Mouse (Mus musculus) layer of hippocampus, adult 9-10 months (tissue): ENCODE data around the gene Nyap1.
"Not testable (repeated sequence)": the region's sequence is repeated elsewhere in the genome, so short reads cannot be mapped to it uniquely, and the experiment has no call there.

Source experiments
- DNase-seq: peaks from one replicate; pipeline ENCODE4 v3.0.0; 2022; ENCODE audit warnings: low spot score

Nyap1 gene

DNA sequence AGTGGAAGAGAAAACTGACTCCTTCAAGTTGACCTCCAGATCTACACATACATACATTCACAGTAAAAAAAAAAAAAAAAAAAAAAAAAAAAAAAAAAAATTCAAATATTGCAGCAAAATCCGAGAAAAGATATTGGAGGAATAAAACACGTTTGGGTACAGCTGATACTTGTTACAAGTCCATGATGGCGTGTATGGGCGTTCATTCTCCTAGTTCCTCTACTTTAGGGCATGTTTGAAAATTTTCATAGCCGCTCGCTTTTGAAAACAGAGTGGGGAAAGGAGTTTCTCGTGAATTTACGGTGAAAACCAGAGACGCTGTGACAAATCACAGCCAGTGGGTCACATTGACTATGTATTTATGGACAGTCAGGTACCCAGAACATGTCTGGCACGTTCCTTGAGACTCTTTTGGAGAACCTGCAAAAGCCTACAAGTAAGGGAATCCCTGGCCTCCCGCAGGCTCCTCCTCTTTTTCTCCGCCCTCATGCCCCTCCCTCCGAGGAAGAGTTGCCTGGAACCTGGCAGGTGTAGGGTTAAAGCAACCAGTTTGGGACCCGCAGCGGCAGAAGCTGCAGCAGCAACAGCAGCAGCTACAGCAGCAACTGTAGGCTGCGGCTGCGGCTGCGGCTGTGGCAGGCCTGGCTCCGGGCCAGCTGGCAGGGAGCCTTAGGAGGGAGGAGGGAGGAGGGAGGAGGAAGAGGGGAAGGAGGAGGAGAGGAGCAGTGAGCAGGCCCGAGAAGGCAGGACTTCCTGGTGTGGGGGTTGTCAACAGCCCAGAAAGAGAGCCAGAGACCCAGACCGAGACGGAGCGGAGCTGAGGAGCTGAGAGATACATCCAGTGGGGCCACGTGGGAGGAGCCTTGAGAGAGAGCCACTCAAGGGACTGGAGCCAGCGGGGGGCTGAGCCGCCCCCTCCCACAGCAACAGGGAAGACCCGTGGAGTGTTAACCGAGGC lies 4.1 kb upstream of the Nyap1 start, which contains the start of gene Tsc22d4:
TSS of gene Tsc22d4 (plus strand) at position 517 of the 958 bp plus-strand sequence.
- no peak for DNase-seq

DNA sequence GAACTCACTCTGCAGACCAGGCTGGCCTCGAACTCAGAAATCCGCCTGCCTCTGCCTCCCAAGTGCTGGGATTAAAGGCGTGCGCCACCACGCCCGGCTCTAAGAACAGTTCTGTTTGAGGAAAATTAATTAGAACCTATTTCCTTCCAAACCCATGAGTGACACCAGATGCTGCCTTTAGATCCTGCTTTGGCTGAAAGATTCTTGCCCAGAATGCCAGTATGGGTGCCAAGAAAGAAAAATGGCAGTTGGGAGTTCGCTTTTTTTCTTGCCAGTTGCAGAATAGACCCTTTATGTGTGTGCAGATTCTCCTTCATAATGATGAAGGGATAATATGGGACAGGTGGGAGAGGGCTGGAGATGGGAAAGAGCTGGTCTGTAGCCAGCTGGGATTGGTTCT lies 2.8 kb upstream of the Nyap1 start:
- no peak for DNase-seq

- no peak for DNase-seq
Observed at GRCm38 (mm10) chr5:137742836-137743235, 1.4 kb upstream of the Nyap1 start.

GRCm38 (mm10) chr5:137742048-137742447 lies 641 bp upstream of the Nyap1 start:
- no peak for DNase-seq

DNA sequence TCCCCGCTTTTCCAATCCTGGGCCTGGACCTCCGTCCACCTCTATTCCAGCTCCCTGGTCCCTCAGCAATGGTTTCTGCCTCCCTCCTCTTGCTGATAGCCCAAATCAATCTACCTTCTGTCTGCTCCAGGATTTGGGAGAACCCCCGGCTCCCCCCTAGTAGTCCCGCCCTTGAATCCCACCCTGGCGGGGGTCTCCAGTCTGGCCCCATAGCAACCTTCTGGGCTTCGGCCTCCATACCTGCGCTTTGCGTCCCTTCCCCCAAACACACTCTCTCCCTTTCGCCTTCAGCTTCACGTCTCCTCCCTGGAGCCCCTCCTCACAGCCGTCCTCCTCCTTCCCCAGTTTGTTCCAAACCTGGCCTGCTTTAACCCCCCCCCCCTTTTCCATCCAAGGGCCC lies 901 bp downstream of the Nyap1 start:
- DNase-seq, result no peak

- no peak for DNase-seq
Observed at GRCm38 (mm10) chr5:137739471-137739870, 1.9 kb downstream of the Nyap1 start.

- no peak for DNase-seq
Observed at GRCm38 (mm10) chr5:137738516-137738915, 2.9 kb downstream of the Nyap1 start.

GRCm38 (mm10) chr5:137737400-137737940 lies 3.9 kb downstream of the Nyap1 start:
- no peak for DNase-seq

GRCm38 (mm10) chr5:137734289-137735061 lies 6.9 kb downstream of the Nyap1 start:
- DNase-seq, result no peak

- DNase-seq, result no peak
Observed at GRCm38 (mm10) chr5:137733638-137734288, 7.6 kb downstream of the Nyap1 start.

DNA sequence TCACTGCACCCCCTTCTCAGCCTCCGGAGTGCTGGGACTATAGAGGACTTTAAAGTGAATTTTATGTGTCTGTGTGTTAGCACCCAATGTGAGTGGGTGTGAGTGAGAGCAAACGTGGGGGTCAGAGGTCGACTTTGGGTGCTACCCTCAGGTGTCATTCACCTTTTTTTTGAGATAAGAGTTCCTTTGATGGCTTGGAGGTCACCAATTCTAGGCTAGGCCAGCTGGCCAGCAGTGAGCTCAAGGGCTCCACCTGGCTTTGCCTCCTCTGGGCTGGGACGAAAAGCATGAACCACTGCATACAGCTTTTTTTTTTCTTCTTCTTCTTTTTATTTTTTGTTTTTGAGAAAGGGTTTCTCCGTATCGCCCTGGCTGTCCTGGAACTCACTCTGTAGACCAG lies 14.6 kb downstream of the Nyap1 start:
- no peak for DNase-seq

GRCm38 (mm10) chr5:137723840-137724239 lies 17.6 kb downstream of the Nyap1 start:
- no peak for DNase-seq

DNA sequence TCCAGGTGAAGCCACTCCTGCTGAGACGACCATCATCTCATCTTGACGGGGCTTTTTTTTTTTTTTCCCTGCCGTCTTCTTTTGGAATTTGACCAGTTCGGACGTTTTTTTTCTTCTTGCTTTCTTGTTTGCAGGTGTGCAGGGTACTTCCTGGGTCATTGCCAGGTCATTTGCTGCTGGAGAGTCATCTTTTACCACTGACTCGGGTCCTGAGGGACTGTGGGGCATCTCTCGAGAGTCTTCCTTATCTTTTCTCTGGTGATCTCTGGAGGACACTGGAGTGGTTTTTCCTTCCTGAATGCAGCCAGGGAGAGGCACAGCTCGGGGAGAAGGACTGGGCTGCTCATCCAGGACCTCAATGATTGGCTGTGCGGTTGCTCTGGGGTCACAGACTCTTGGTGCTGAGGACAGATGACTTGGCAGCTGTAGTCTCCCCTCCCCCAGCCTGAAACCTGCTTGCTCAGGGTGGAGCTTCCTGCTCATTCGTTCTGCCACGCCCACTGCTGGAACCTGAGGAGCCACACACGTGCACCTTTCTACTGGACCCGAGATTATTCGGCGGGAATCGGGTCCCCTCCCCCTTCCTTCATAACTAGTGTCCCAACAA lies 20.7 kb downstream of the Nyap1 start:
- not testable (repeated sequence) for DNase-seq

DNA sequence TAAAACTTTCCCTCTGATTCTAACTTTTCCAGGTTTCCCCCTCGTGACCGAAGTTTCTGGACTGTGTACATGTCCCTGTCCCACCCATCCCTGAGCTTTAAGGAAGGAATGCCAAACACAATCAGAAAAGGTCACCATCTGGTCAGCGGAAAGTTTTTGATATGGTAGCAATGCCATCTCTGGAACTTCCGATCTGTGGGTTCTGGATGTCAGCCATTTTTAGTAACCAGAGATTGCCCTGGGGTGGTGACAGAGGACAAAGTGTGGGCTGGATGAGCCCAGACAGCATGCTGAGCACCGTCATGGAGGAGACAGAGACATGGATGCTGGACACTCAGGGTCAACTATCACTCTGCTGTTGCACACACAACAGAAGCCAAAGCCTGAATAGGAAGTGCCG lies 22.3 kb downstream of the Nyap1 start:
- no peak for DNase-seq

- no peak for DNase-seq
Observed at GRCm38 (mm10) chr5:137718020-137718790, 23.2 kb downstream of the Nyap1 start.

GRCm38 (mm10) chr5:137715685-137716084 lies 25.7 kb downstream of the Nyap1 start:
- no peak for DNase-seq

GRCm38 (mm10) chr5:137713454-137713853 lies 28.0 kb downstream of the Nyap1 start:
- no peak for DNase-seq

- no peak for DNase-seq
Observed at GRCm38 (mm10) chr5:137706913-137707633, 34.3 kb downstream of the Nyap1 start.

DNA sequence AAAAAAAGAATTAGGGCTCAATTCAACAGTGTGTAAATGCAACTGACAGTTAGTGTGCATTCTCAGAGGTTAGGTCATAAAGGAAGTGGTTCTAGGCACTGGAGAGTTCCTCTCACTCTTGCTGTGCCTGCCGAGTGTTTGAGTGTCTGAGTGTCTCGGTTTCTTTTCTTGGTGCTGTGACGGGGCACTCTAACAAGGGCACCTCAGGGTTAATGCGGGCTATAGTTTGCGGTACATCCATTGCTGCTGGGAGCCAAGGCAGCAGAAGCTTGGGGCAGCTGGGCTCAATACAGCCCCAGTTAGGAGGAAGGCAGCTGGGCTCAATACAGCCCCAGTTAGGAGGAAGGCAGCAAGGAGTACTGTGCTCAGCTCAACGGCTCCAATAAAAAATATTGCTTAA lies 36.2 kb downstream of the Nyap1 start:
- no peak for DNase-seq

GRCm38 (mm10) chr5:137699850-137700249 lies 41.6 kb downstream of the Nyap1 start:
- DNase-seq, result no peak
